Mouse (Mus musculus) liver, embryonic 14.5 days (tissue): ENCODE results near the gene Ppfia3. TPM values are rescaled to one million over a fixed set of nuclear protein-coding genes. Genes with fewer than 3 reads are reported as not detected.

Source experiments
- ATAC-seq: fragments of 200-750 bp; cut with Nextera tagmentation; 2 replicates; pipeline ENCODE4 v1.8.0; 2017; ENCODE audit warnings: moderate number of reproducible peaks, mild to moderate bottlenecking, moderate library complexity; ENCODE audit not compliant: insufficient read depth
- DNase-seq, 3 experiments: peaks; one replicate each; pipeline ENCODE4 v3.0.0-alpha.2; 2012 to 2013; ENCODE audit warnings: low read depth in 3 of 3, low spot score in 3 of 3
- H3K27ac ChIP-seq: fragments of 300-500 bp; sonication (generic); 2 replicates; pipeline ENCODE4 v1.5.1; 2014; ENCODE audit warnings: moderate library complexity, mild to moderate bottlenecking, control low read depth, inconsistent platforms
- H3K27me3 ChIP-seq: fragments of 300-500 bp; sonication (generic); 2 replicates; pipeline ENCODE4 v1.6.1; 2014; ENCODE audit warnings: mild to moderate bottlenecking, low read length, moderate library complexity; ENCODE audit not compliant: control insufficient read depth, insufficient read depth
- H3K36me3 ChIP-seq: fragments of 300-500 bp; sonication (generic); replicated peaks from 2 replicates; pipeline ENCODE4 v1.6.1; 2014; ENCODE audit warnings: low read depth; ENCODE audit not compliant: control insufficient read depth, insufficient read depth
- H3K4me1 ChIP-seq, 2 experiments: fragments of 200-500 bp in 1 of 2; fragments of 300-500 bp in 1 of 2; sonication (generic) in 1 of 2; replicated peaks; 2 replicates each; pipeline ENCODE4 v1.6.1; 2012 to 2014; ENCODE audit warnings: antibody characterized with exemption in 1 of 2, inconsistent platforms in 1 of 2, low read length in 1 of 2; ENCODE audit not compliant: control insufficient read depth in 2 of 2, insufficient read depth in 2 of 2
- H3K4me2 ChIP-seq: fragments of 300-500 bp; sonication (generic); 2 replicates; pipeline ENCODE4 v1.6.1; 2014; ENCODE audit warnings: low read depth, mild to moderate bottlenecking, control low read depth, moderate library complexity
- H3K4me3 ChIP-seq, 2 experiments: fragments of 200-500 bp in 1 of 2; fragments of 300-500 bp in 1 of 2; sonication (generic) in 1 of 2; 2 replicates each; pipeline ENCODE4 v1.5.1; 2012 to 2014; ENCODE audit warnings: low read depth in 2 of 2, low read length in 2 of 2, mild to moderate bottlenecking in 2 of 2, control low read depth in 1 of 2, inconsistent platforms in 1 of 2, moderate library complexity in 1 of 2; ENCODE audit not compliant: insufficient read depth in 1 of 2
- H3K9ac ChIP-seq: fragments of 300-500 bp; sonication (generic); replicated peaks from 2 replicates; pipeline ENCODE4 v1.6.1; 2014; ENCODE audit warnings: mild to moderate bottlenecking, control low read depth, moderate library complexity
- H3K9me3 ChIP-seq: fragments of 300-500 bp; sonication (generic); 2 replicates; pipeline ENCODE4 v1.6.1; 2016; ENCODE audit warnings: low read length, mixed read lengths; ENCODE audit not compliant: control insufficient read depth
- CTCF ChIP-seq: IDR thresholded peaks from 2 replicates; pipeline ENCODE4 v1.5.1; 2016; ENCODE audit warnings: antibody characterized with exemption, low read depth, control low read depth
- EP300 ChIP-seq: IDR thresholded peaks from 2 replicates; pipeline ENCODE4 v1.6.1; 2016; ENCODE audit warnings: antibody characterized with exemption, low read depth
- WGBS: fragments of 180-500 bp; shearing (Covaris S2); extraction: QIAGEN DNeasy Blood & Tissue Kit; methylation state at CpG from one replicate; pipeline ENCODE4 v1.1.7; 2014; ENCODE audit not compliant: insufficient replicate concordance; 5-methylcytosine and 5-hydroxymethylcytosine counted together
- polyA plus RNA-seq, 2 experiments: library from polyadenylated mRNA; depleted of rRNA in 1 of 2; stranded (reverse) in 1 of 2; unstranded in 1 of 2; fragments of >200 nt; fragmentation: Nextera tagmentation in 1 of 2; extraction: Ambion mirVana in 1 of 2; gene quantifications; 2 replicates each; pipeline versions ENCODE4 v1.2.1 to v1.2.3; 2012 to 2014

The Ppfia3 gene
- polyA plus RNA-seq, 2 experiments, result 0.21 TPM; not detected in 1

DNA sequence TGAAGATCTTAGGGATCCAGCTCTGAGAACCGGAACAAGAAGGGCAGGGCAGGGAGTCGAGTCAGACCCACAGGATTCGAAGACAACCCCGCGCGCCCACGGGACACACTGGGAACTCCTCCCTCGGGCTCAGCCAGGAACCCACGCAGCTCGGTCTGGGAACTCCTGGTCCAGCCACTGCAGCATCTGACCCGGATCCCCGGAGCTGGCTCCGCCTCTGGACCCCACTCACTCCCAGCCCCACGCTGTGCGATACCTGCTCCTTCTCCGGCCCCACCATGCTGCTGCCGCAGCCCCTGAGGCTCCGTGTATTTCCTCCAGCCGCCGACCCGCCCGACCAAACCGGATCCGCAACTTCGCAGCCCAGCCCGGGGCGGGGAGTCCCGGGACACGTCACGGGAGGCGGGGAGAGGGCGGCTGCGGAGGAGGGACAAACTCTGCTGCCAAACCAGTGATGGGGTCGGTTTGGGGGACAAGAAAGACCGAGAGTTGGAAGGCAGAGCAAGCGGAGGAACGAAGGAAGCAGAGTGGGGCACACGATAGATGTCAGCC lies 33.3 kb downstream of the Ppfia3 start, which contains the start of gene Trpm4:
Gene Trpm4 (minus strand): TSS at position 350 of the 552 bp plus-strand sequence.
- TF ChIP-seq CTCF (no peak), EP300 (no peak)
- H3K27me3 ChIP-seq, result peaks cover 16% of the 10 kb centered on the region
- H3K9me3 ChIP-seq, result no peaks in the 10 kb centered on the region
- no peaks in the 10 kb centered on the region for H3K36me3 ChIP-seq
- H3K9ac ChIP-seq, result 0 out of 2 replicates have a peak within 1 kb of the TSS, but pooled peaks have one; percentile 20
- peak within 1 kb of the TSS; percentile 49 to 50 for H3K4me3 ChIP-seq
- WGBS, result under 1% methylated on average over 38 of the region's 38 CpGs
- H3K27ac ChIP-seq, result no peak within 1 kb of the TSS
- H3K4me1 ChIP-seq, result peaks cover 0 to 11% of the 10 kb centered on the region in 2 experiments; a peak in 2 of 4 replicates
- DNase-seq, result no peak
- H3K4me2 ChIP-seq, result peak within 1 kb of the TSS; percentile 68
- ATAC-seq, result no peak

- H3K27ac ChIP-seq, result no peak overlapping the region
- 5% methylated on average over 22 of the region's 22 CpGs for WGBS
These were observed 34.0 kb downstream of the Ppfia3 start for GRCm38 (mm10) chr7:45332685-45333425.

DNA sequence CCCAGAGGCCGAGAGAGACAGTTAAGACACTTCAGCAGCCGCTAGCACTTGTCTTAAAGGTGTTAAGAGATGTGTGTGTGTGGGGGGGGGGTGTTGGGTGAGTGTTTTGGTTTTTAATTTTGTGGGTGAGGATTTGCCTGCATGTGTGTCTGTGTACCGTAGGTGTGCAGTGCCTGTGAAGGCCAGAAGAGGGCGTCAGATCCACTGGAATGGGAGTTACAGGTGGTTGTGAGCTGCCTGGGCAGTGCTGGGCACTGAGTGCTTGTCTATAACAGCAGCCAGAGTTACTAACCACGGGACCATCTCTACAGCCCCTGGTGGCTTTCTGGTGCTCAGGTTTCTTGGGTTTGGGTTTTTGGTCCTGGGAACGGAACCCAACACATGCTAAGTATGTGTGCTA lies 35.3 kb downstream of the Ppfia3 start:
- H3K9ac ChIP-seq, result no peak overlapping the region
- no peaks in the 10 kb centered on the region for H3K36me3 ChIP-seq
- H3K4me1 ChIP-seq, result peaks cover 0 to 6% of the 10 kb centered on the region in 2 experiments; a peak in 2 of 4 replicates
- ATAC-seq (no peak), DNase-seq (no peak)
- no peak overlapping the region for H3K4me2 ChIP-seq
- no peak overlapping the region for H3K4me3 ChIP-seq
- peak; percentile 54 for TF ChIP-seq CTCF
- TF ChIP-seq EP300, result no peak
- WGBS, result 69% methylated on average over 6 of the region's 6 CpGs
- H3K27ac ChIP-seq, result no peak overlapping the region
- no peaks in the 10 kb centered on the region for H3K9me3 ChIP-seq
- peaks cover 16% of the 10 kb centered on the region for H3K27me3 ChIP-seq

More at GRCm38 (mm10) chr7:45332685-45333425, 34.0 kb downstream of the Ppfia3 start:
- no peak for ATAC-seq
- H3K9me3 ChIP-seq, result no peaks in the 10 kb centered on the region
- TF ChIP-seq CTCF (no peak), EP300 (no peak)
- H3K4me3 ChIP-seq, result peak overlapping the region; percentile 49 to 50
- H3K36me3 ChIP-seq, result no peaks in the 10 kb centered on the region
- DNase-seq, result no peak
- peaks cover 0 to 7% of the 10 kb centered on the region in 2 experiments; a peak in 2 of 4 replicates for H3K4me1 ChIP-seq
- peaks cover 16% of the 10 kb centered on the region for H3K27me3 ChIP-seq
- H3K4me2 ChIP-seq, result peak overlapping the region; percentile 68
- H3K9ac ChIP-seq, result 0 out of 2 replicates have a peak overlapping the region, but pooled peaks have one; percentile 20

DNA sequence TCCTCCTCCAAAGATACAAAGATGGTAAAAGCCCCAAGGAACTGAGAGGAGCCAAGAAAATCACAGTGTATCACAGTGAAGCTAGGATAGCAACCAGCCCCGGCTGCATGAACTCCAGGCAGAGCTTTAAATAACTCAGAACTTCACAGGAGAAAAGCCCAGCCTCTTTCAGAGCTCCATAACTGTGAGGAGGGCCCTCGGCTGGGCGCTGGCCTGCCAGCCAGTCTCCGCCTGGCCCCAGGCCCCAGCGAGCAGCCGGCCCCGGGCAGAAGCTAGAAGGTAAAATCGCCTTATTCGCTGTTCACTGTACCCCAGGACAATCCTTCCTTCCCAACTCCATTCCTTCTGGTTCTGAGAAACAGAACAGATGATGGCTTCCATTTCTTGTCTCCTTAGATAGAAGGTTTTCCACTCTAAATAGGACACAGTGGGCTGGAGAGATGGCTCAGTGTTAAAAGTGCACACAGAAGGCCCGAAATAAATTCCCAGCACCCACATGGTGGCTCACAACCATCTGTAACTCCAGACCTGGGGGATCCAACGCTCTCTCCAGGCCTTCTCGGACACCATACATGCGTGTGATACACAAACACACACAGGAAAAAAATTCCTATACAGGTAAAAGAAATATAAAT lies 37.9 kb downstream of the Ppfia3 start:
- WGBS, result 63% methylated on average over 13 of the region's 13 CpGs
- no peak overlapping the region for H3K4me3 ChIP-seq
- no peak overlapping the region for H3K4me2 ChIP-seq
- H3K9ac ChIP-seq, result no peak overlapping the region
- no peaks in the 10 kb centered on the region for H3K36me3 ChIP-seq
- peaks cover 16% of the 10 kb centered on the region for H3K27me3 ChIP-seq
- TF ChIP-seq CTCF (no peak), EP300 (no peak)
- peaks cover 0 to 6% of the 10 kb centered on the region in 2 experiments; a peak in 2 of 4 replicates for H3K4me1 ChIP-seq
- ATAC-seq, result no peak
- no peaks in the 10 kb centered on the region for H3K9me3 ChIP-seq
- DNase-seq, result no peak
- no peak overlapping the region for H3K27ac ChIP-seq

DNA sequence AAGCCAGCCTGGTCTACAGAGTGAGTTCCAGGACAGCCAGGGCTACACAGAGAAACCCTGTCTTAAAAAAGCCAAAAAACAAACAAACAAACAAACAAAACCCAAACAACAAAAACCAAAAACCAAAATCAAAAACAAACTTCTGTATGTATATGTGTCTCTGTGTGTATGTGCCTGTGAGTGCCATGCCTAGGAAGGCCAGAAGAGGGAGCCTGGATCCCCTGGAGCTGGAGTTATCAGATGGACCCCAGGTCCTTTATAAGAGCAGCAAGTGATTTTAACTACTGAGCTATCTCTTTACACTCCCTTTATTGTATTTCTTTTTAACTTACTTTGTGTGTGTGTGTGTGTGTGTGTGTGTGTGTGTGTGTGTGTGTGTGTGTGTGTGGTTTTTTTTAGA lies 41.0 kb downstream of the Ppfia3 start:
- H3K9me3 ChIP-seq, result no peaks in the 10 kb centered on the region
- DNase-seq (no peak), ATAC-seq (no peak)
- no peaks in the 10 kb centered on the region for H3K36me3 ChIP-seq
- H3K4me2 ChIP-seq, result no peak overlapping the region
- no peak for TF ChIP-seq EP300
- peak; percentile 23; the same call in 1 of the 2 replicates for TF ChIP-seq CTCF
- no peaks in the 10 kb centered on the region for H3K27me3 ChIP-seq
- H3K4me1 ChIP-seq, result no peaks in the 10 kb centered on the region
- no peak overlapping the region for H3K9ac ChIP-seq
- H3K4me3 ChIP-seq, result no peak overlapping the region
- H3K27ac ChIP-seq, result no peak overlapping the region
